Mouse (Mus musculus): ENCODE measurements around the gene Pdia5.

Pdia5 gene

DNA sequence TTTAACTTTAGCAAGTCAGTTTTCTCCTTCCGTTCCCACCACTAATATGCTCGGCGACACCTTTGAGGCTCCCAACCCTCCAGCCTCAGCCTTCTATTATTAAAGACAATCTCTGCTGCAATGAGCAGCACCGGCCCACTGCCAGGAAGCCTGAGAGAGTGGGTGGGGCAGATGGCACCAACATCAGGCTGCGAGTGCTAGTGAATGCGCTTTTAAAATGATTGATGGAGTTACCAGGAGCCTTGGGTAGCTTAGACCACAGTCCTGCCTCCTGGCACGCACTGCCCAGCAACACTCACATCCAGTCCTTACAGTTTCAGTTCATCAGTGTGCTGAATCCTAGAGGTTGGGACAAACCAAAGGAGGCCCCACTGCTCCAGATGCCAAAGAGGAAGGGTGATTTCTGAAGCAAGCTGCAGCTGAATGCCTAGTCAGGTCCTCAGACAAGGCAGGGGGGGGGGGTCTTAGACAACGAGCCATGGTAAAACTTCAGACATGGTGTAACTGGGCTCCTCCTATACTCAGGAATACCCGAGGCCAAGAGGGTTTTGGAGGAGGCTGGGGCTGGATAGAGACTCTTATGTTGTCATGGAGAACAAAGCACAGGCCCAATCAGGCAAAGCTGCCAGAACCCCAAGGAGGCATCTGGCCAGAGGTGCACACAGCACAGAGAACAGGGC lies 49.2 kb downstream of the Pdia5 start:
- DNase-seq (ENCODE audit: low read depth, low spot score): no peak

DNA sequence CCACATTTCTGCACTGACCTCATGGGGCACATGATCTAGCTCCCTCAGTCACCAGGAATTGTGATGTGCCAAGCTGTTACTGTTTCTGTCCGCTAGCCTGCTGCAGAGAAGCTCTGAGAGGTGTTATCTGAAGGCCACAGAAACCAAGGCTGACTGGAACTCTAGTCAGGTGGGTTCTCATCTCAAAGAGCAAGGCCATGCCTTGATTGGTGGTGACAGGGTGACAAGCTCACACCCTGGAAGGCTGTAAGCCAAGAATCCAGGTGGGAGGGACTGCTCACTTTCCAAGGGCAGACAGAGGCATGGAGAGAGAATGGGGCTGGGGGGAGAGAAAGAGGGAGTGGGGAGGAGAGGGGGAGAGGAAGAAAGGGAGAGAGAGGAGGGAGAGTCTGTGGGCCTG lies 51.6 kb downstream of the Pdia5 start:
- no peak for DNase-seq (ENCODE audit: low read depth, low spot score)

DNA sequence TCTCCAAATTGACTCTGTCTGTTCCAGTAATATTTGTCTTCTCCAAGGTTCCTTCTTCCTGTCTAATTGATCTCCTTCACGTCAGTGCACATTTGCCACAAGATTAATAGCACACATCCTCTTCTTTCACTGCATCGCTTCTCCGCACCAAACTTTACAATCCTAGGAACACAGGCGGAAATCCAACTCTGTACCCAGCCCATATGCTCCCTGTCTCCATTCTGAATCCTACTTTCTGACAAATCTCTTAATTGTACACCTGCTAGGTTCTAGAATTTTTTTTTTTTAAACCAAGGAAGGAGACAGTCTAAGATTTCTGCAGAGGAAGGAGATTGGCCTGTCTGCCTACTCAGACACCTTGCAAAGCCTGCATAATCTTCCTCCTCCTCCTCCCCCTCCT lies 59.1 kb downstream of the Pdia5 start:
- DNase-seq (ENCODE audit: low read depth, low spot score): no peak

DNA sequence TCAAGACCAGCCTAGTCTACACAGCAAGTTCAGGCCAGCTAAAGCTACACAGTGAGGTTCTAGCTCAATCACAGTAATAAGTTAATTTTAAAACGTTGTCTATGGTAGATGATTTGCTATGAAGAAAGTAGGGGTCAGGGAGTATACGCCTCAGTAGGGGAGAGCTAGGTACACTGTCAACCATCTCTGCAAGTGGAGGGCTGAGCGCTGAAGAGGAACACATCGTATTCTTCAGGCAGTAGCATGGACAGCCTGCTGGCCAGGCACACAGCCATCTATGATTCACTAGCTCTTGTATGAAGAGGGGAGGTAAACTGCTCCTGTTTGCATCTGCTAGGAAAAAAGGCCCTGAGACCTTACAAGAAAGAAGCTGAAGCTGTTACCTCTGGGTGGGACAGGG lies 65.7 kb downstream of the Pdia5 start:
- no peak for DNase-seq (ENCODE audit: low read depth, low spot score)

DNA sequence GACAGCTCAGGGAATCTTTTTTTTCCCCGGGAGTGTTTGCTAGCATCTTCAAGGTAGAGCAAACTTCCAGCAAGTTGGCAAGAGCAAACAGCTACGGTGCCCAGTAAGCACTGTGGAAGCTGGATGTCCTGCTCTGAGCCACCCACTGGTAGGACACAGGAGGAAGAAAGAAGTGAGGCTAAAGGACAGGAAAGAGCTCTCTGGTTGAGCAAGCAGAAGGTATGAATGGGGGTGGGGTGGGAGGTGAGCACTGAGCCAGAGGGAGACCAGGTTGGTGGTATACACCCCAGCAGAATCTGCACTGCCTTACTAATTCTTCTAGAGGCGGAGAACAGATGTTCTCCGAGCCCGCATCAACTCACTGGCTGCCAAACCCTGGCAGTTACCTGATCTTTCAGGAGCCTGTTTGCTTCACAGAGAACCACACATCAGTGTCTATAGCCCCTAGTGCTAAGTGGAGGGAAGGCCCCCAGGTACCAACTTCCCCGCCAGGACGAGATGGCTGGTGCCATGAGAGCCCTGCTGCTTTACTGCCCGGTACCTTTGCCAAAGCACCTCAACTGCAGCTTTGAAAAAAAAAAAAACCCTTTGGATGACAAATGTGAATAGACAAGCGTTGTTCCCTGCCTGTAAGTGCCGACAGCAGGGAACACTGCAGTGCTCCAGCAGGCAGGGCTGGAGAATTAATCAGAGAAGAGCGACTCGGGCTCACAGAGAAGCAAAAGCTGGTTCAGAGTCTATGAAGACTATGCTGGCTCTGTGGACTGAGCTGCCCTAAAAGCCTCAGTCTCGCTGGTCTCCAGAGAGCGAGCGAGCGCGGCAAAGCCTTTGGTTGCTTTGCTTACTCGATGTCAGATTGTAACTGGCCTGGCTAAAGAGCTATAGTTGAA lies 67.2 kb downstream of the Pdia5 start:
- DNase-seq (ENCODE audit: low read depth, low spot score): no peak

DNA sequence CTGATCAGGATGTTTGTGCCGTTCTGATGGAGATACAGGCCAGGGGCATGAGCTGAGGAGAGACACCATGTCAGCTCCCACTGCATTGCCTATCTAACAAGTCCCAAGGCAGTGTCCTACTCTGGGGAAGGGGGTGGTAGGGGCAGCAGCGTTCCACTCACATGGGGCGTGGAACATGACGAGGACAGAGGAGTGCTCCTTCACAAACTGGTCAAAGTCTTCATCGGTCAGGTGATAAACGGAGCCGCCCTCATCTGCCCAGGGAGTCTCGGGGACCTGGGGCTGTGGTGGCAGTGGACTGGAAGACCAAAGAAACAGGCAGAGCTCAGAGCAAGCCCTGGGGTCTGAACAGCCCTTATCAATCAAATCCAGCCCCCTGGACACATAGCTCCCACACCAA lies 68.0 kb downstream of the Pdia5 start:
- DNase-seq (ENCODE audit: low read depth, low spot score): no peak

DNA sequence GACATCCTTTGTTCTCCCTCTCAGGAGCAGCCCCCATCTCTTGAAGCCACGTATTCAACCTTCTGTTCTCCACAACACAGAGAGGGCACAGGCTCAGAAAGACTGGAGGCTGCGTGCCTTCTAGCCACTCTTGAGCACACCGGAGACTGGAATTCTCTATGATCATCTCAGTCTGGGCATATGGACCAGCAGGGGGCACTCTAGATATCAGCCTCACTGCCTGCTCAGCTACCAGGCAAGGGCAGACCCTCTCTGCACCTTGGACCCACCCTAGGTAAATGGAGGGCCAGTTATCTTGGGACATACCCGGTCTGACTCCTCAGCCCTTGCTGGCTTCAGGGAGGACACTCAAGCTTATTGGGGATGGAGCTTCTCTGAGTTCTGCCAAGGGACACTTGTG lies 68.5 kb downstream of the Pdia5 start:
- DNase-seq (ENCODE audit: low read depth, low spot score): no peak

DNA sequence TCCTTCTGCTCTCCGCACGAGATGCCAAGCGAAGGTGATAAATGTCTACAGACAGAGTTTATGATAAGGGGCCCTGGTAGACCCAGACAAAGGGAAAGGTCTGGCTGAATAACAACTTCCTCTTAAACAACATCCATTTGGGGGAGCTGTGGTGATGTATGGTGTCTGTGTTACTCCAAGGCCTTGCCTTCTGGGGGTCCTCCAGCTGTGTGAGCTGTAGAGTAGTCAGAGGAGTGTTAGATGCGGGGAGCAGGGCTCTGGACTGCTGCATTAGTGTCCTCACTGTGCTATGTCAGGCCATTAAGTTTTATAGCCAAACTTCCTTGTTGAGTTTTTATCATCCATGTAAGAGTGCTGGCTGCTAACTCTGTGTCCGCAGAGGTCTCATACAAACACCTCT lies 76.1 kb downstream of the Pdia5 start:
- peak; percentile 21 for DNase-seq (ENCODE audit: low read depth, low spot score)

DNA sequence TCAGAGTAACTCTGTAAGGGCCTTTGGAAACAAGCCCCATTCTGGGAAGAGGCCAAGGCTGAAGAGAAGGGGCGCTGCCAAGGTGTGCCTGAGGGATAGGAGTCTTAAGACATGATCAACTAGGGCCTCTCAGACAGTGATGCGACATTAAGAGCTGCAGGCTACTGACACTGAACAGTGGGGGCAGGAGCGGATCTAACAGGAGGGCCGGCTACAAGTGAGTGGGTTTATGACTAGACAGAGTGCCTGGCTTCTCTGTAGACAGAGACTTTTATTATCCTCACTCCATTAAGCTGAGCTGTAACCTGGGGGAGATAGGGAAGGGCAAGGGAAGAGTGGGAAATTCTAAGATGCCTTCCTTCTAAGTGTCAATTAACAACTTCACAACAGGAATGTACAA lies 84.0 kb downstream of the Pdia5 start:
- DNase-seq (ENCODE audit: low read depth, low spot score): no peak

DNA sequence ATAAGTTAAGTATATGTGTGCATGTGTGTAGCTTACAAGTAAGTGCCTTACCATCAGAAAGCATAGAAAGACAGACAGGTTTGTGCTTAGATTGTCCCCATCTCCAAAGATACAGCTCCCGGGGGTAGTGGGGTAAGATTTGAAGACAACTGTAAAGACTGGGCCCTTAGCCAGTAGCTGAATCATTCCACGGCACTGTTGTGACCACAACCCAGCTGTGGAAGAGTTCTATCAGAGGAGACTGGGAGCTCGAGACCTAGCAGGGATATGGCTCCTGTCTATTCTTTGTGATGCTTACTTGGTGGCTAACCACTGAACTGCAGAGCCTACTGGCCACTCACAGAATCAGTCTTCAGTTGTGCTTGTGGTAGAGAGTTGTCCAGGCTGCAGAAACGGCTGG lies 84.5 kb downstream of the Pdia5 start:
- no peak for DNase-seq (ENCODE audit: low read depth, low spot score)

DNA sequence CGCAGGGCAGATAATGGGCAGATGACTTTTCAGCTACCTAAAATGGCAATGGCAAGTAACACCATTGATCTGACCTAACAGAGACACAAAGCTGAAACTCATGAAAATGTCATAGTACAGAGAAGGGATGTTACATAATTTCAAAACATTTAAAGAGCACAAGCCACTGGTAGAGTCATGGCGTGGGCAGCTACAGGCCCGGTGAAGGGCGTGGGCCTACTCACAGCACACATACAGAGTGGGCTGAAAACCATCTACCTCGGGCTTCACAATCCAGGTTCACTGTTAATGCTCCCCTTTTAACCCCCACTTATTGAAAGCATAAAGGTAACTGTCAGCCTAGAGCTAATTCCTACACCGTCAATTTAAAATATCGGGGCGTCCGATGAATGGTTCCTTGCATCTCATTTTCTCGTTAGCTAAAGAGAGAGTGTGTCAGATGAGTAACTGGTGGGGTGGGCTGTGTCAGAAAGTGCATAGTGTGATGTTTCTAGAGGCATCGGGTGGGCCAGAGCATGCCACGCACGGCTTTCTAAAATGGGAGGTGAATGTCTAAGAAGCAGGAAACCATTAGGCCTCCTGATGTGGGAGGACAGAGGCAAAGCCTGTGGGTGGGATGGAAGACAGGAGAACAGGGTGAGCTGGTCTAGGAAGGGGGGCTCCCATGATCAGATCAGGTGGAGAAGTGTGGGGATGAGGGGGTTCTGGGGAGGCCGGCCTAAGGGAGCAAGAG lies 85.2 kb downstream of the Pdia5 start:
- no peak for DNase-seq (ENCODE audit: low read depth, low spot score)

DNA sequence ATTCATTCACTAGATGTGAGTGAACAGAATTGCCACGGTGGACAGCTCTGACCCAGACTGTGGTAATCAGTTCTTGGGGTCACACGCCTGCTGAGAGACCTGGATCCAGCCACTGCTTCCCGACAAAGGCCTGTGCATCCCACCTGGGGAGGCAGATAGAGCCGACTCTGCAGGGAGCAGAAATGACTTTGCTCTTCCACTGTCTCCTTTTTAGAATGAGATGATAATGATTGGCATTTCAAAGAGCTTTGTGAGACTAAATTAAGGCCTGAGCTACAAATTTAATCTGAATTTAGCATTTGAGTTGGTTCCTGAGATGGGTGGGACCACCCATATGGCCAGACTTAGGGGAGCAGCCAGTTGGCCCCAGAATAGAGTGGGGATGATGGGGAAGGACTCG lies 85.8 kb downstream of the Pdia5 start:
- no peak for DNase-seq (ENCODE audit: low read depth, low spot score)

DNA sequence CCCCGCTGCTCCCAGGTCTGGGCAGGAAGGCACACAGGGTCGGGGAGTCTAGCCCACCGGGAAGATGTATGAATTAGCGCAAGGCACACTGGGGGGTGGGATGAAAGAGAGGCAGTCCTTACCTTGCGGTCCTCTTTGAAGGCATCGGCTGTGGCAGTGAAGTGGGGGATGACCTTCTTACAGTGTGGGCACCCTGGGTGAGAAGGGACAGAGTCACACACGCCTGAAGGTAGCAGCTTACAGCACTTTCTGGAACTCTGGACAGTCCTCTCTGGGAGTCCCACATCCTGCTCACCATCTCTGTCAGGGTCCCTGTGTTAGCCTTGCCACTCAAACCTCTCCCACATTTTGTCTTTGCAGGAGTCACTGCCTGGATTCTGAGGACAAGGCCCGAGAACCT lies 86.8 kb downstream of the Pdia5 start:
- no peak for DNase-seq (ENCODE audit: low read depth, low spot score)

DNA sequence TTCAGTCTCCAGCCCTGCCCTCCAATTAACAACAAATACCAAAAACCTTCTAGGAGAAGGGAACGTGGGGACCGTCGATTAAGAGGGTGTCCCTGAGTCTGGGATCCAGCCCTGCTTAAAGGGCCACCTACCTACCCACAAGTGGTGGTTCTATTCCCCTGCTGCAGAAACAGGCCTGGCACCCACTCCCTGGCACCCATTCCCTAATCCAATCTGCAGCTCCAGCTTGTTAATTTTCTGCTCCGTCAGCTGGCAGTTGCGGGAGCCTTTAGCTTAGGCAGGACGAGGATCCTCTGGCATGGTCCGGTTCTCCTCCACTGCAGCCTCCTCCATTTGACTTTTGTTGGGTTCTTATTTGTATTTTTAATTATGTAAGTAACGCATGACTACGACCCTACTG lies 87.3 kb downstream of the Pdia5 start:
- no peak for DNase-seq (ENCODE audit: low read depth, low spot score)

DNA sequence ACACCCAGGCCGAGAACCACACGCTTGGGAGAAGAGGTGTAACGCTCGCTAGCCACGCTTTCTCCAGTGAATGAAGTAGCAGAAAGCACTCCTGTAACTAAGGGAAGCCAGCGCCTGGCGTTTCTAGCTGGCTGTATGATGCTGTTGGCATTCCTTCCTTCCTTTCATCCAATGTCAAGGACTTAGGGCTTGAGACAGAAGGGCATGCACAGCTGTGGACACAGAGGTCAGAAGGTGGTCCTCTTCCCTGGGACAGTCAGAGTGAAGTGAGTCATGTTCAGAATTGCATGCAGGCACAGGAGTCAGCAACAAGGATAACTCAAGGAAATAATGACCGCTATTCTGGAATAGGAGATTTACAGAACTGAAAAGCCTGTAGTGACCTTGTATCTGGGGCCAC lies 97.9 kb downstream of the Pdia5 start:
- no peak for DNase-seq (ENCODE audit: low read depth, low spot score)

DNA sequence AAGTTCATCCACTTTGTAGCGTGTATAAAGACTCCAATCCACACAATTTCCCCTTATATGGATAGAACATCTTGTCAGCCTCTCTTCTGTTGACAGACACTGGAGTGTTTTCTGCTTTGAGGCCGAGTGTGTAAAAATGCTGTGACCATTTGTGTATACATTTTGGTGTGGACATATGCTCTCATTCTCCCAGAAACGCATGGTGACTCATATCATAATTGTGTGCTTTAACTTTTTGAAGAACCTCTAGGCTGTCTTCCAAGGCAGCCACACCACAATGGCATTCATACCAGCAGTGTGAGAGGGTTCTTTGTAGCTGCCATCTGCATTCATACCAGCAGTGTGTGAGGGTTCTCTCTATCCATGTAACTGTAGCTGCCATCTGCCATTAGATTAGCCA lies 105.0 kb downstream of the Pdia5 start:
- DNase-seq (ENCODE audit: low read depth, low spot score): no peak

DNA sequence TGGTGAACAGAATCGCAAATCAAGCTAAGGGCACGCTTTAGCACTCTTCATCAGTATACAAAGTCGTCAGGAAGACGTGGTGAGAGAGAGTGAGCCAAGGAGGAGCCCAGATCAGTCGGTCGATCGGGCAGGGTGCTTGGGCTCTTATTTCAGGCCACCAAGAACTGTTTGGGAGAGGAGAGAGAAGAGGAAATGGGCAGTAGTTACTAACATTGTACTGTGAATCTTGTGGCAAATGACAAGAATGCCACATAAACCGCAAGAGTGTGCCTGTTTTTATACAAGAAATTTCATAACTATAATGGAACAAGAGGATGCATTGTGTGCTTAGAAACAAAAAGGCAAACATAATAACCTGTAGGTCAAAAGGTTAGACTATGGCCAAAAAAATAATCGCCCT lies 110.6 kb downstream of the Pdia5 start:
- no peak for DNase-seq (ENCODE audit: low read depth, low spot score)

DNA sequence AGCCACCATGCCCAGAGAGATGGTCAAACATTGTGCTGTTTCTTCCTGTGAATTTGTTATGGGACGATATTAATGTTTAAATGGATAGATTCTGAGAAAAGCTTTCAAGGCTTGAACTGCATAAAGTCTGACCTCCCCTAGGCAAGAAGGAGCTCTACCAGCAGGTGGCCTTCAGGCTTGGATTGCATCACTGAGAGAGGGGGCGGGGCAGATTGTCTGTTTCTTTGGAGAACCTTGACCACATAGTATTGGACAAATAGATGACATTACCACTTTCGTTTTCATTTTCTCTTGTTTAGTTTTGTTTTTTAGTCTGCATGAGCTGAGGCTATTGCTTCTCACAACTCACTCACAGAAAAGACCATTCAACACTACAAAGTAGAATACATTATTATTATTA lies 111.3 kb downstream of the Pdia5 start:
- no peak for DNase-seq (ENCODE audit: low read depth, low spot score)

DNA sequence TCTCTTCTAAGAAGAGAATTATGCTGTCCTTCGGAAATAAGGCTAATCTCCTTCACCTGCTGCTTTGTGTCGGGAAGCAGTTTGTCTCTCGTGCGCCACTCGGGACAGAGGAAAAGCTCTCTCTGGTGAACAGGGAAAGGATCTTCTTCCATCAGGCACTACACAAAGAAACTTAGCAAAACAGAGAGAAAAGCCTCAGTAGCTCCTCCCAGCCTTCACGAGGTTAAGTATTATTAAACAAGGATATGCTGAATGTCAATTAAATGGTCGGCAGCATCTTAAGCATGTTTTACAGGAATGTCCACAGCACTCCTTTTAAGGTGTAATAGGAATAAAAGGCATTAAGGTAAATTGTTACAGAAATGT lies 126.6 kb downstream of the Pdia5 start:
- DNase-seq (ENCODE audit: low read depth, low spot score): no peak

DNA sequence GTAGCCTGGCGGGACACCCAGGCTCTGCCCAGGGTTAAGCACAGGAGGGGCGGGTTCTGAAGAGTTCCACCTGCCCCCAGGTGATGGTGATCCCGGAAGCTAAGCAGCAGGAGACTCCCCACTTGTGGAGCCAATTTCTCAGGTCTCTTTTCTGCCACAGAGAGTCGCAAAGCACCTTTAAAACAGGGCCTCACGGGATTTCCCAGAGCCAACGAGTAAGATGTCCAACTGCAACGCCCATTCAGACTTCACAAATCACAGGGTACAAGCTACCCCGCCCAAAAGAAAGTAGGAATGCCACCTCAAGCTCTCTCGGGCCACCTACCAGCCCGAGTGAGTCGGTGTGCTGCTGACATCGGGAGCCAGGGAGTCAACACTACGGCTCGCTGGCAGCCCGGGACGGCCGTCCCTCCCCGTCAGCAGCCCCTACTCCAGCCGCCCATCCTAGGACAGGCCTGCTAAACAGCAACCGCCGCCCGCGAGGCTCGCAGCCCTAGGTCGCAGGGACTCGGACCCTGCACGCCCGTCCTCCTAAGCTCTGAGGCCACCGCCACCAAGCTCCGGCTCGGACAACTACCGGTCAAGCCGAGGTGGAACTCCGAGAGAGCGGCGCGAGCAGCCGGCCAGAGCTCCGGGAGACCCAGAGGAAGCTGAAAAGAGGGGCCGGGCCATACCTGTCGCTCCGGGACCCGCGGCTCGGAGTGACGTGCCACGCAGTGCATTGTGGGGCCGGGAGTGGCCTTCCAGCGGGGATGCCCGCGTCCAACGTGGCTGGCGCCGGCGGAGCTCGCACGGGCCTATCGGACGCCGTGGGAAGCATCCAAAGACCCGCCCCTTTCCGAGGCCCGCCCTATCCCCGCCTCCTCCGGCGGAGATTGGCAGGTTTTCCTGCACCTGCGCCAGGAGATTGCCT lies 127.3 kb downstream of the Pdia5 start, which contains the start of gene Sec22a:
TSS of gene Sec22a (minus strand) at position 769 of the 913 bp plus-strand sequence.
- peak; percentile 93 for DNase-seq (ENCODE audit: low read depth, low spot score)

DNA sequence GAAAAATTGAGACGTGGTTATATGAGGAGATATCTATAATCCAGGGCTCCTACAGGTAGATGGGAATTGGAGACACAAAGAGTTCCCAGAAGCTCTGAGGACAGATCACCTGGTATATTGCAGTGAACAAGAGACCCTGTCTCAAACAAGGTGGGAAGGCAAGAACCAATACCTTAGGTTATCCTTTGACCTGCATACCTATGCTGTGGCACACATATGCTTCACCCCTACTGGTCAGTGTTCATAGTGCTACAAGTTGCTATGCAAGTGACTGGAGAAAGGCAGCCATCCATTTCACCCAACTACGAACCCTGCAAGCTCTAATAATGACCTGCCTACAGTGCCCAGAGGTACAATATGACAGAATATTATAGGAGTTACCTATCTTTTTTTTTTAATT lies 128.5 kb downstream of the Pdia5 start:
- no peak for DNase-seq (ENCODE audit: low read depth, low spot score)

DNA sequence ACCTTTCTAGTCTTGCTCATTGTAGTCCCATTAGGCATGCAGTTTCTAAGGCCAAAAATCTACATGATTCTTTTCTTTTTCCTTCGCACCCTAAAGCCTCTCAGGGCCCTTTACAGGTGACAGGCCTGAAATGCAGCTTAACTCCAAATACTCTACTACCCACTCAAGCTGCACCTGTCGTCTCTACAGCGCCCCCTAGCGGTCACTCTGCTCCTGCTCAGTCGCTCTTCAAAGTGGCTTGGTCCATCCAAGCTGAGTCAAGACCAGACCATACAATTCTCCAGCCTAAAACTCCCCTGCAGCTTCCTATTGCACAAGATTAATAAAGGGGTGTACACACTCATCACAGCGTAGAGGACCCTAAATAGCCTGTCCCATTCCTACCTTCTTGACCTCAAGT lies 130.1 kb downstream of the Pdia5 start:
- peak; percentile 64 for DNase-seq (ENCODE audit: low read depth, low spot score)
